Mouse (Mus musculus): ENCODE data around the gene 4930442H23Rik. TPM values are rescaled to one million over a fixed set of nuclear protein-coding genes. Genes with fewer than 3 reads are reported as not detected.
A peak's percentile ranks its signal among the peaks of the same experiment; 100 is the strongest.
"Not testable (repeated sequence)": the region's sequence is repeated elsewhere in the genome, so short reads cannot be mapped to it uniquely, and the experiment has no call there.

Gene 4930442H23Rik
- polyA plus RNA-seq, 1 experiment from 2014 or later = not detected

DNA sequence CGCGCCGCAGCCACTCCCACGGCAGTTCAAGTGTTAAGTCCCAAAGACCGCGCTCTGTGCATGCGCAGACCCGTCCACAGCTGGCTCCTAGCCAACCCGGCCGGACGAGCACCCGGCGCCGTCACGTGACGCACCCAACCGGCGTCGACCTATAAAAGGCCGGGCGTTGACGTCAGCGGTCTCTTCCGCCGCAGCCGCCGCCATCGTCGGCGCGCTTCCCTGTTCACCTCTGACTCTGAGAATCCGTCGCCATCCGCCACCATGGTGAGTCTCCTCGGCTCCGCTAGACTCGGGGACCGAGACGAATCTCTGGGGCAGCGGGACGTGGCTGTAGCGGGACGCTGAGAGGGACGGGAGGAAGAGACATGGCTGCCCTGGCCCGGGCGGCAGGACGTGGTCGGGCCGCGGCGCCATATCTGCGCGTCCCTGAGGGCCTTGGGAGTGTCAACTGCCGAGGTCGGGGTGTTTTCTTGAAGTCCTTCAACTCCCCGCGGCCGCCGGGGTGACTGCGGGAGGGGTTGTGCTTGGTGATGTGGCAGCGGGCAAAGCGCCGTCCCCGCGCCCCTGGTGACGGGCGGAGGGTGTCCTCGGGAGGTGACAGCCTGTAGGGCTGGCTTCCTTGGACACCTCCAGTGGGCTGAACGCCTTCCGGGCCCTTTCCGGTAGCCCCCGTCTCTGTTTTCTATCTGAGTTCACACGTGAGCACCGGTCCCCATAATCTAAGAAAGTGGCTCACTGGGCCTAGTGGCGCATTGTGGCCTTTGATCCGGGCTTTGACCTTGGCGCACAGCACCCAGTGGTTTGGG lies 7.0 kb downstream of the 4930442H23Rik start, which contains the start of gene Eef2:
Eef2 (plus strand) TSS at position 166 of the 806 bp plus-strand sequence.
- H3K27ac ChIP-seq = peak within 1 kb of the TSS; percentile 91
- peak within 1 kb of the TSS; percentile 97 for H3K9ac ChIP-seq
- peak; percentile 80 for ATAC-seq (replicated peaks; ENCODE audit: insufficient number of reproducible peaks, insufficient read depth, low FRiP score, low read depth)
- peaks cover 74% of the 10 kb centered on the region for H3K4me1 ChIP-seq (replicated peaks)
- H3K4me3 ChIP-seq = peak within 1 kb of the TSS; percentile 95
- H3K36me3 ChIP-seq = peaks cover 43% of the 10 kb centered on the region
- no peaks in the 10 kb centered on the region for H3K27me3 ChIP-seq
- peak within 1 kb of the TSS; percentile 84 for H3K4me2 ChIP-seq
- no peaks in the 10 kb centered on the region for H3K9me3 ChIP-seq (replicated peaks)
- under 1% methylated on average over 77 of the region's 77 CpGs for WGBS

DNA sequence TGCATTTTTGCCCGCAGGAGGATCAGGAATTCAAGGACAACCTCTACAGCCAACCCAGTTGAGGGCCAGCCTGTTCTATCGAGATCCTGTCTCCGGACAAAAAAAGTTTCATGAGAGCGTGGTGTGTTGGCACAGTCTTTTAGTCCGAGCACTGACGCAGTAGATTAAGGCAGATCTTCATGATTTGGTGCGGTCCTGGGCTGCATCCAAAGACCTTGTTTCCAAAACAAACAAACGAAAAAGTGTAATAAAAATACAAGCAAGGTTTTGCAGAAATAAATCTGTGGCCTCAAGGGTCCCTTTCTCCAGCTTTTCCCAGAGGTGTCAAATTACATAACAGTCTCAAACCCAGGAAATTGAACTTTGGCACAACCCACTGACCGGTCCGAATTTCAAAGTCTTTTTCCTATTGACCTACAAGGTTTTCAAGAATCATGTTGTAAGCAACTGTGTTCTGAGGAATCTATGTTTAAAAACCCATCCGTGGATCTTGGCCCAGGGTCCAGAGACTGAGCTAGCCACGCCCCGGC lies 7.6 kb downstream of the 4930442H23Rik start:
- H3K27me3 ChIP-seq = no peaks in the 10 kb centered on the region
- H3K27ac ChIP-seq = peak overlapping the region; percentile 91
- H3K36me3 ChIP-seq = peaks cover 36% of the 10 kb centered on the region
- H3K9me3 ChIP-seq (replicated peaks) = no peaks in the 10 kb centered on the region
- H3K4me2 ChIP-seq = peak overlapping the region; percentile 84
- peak overlapping the region; percentile 95 for H3K4me3 ChIP-seq
- H3K9ac ChIP-seq = peak overlapping the region; percentile 39; the same call in 1 of the 2 replicates
- WGBS = 4% methylated on average over 13 of the region's 13 CpGs
- ATAC-seq (replicated peaks; ENCODE audit: insufficient number of reproducible peaks, insufficient read depth, low FRiP score, low read depth) = peak; percentile 2; the same call in 1 of the 2 replicates
- peaks cover 67% of the 10 kb centered on the region for H3K4me1 ChIP-seq (replicated peaks)

DNA sequence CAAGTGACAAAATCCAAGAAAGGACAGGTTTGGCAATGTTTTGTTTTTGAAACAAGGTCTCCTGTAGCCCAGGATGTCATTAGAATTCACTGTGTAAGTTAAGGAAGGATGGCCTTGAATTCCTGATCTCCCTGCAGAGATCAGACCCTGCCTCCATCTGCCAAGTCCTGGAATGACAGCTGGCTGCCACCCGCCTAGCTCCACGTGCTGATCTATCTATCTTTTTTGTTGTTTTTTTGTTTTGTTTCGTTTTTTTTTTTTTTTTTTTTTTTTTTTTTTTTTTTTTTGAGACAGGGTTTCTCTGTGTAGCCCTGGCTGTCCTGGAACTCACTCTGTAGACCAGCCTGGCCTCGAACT lies 8.3 kb downstream of the 4930442H23Rik start:
- Histone ChIP-seq H3K4me2 (peak overlapping the region; percentile 63), H3K4me3 (peak overlapping the region; percentile 36), H3K36me3 (peaks cover 29% of the 10 kb centered on the region), H3K27ac (peak overlapping the region; percentile 91), H3K4me1 (replicated peaks) (peaks cover 62% of the 10 kb centered on the region)
- not testable (repeated sequence) for H3K9me3 ChIP-seq (replicated peaks); H3K9ac ChIP-seq; H3K27me3 ChIP-seq; ATAC-seq (replicated peaks; ENCODE audit: insufficient number of reproducible peaks, insufficient read depth, low FRiP score, low read depth)
- WGBS = 14% methylated on average over 4 of the region's 4 CpGs

DNA sequence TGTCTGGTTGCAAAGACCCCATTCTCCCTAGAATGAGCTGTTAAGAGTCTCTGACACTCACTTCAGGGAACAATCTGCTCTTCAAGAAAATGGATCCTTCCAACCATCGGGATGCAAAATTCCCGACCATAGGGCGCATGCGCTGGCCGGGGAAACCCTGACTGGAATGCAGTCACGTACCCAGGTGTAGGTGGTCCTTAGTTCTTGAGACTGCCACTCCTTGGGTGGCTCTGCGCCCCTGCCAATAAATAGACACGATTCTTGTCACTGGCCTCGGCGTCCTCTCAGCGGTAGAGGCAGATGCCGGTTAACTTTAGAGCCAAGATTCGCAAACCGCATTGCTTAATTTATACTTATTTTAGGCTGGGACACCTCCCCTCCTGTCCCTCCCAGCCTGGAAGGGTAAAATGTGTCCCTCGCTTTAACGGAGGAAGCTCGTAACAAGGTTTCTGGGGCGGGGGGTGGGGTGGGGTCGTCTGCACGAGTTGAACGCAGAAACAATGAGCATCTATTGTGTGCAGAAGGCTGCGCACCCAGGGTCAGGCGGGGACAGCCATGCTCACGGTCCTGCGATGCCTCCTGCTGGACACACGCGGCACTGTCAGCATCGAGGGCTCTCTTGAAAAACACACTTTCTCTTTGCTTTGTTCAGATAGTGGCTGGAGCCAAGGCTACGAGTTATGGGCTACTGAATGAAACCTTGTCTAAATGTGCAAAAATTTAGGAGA lies 8.9 kb downstream of the 4930442H23Rik start:
- H3K36me3 ChIP-seq = peaks cover 24% of the 10 kb centered on the region
- peak overlapping the region; percentile 36 for H3K4me3 ChIP-seq
- H3K27ac ChIP-seq = peak overlapping the region; percentile 91
- ATAC-seq (replicated peaks; ENCODE audit: insufficient number of reproducible peaks, insufficient read depth, low FRiP score, low read depth) = peak; percentile 29; the same call in 1 of the 2 replicates
- peak overlapping the region; percentile 63 for H3K4me2 ChIP-seq
- no peaks in the 10 kb centered on the region for H3K9me3 ChIP-seq (replicated peaks)
- 4% methylated on average over 29 of the region's 29 CpGs for WGBS
- peaks cover 57% of the 10 kb centered on the region for H3K4me1 ChIP-seq (replicated peaks)
- no peak overlapping the region for H3K9ac ChIP-seq
- no peaks in the 10 kb centered on the region for H3K27me3 ChIP-seq

DNA sequence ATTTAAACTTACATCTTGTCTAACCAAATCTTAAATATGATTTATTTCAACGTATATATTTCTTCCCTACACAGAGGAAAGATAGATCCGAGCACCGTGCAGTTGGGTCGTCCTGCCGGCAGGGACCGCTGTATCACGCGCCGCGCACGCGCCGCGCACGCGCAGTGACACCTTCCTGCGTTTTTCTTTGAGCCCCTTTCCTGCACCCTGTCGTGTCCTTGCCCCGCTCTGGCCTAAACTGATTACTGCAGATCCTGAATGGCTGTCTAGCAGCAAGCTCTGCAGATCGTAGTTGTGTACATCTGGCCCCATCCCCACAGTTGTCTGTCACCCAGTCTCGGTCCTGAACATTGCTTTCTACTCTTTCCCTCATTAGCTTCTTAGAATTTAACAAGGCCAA lies 10.5 kb downstream of the 4930442H23Rik start:
- 3% methylated on average over 21 of the region's 21 CpGs for WGBS
- ATAC-seq (replicated peaks; ENCODE audit: insufficient number of reproducible peaks, insufficient read depth, low FRiP score, low read depth) = peak; percentile 24; the same call in 1 of the 2 replicates

DNA sequence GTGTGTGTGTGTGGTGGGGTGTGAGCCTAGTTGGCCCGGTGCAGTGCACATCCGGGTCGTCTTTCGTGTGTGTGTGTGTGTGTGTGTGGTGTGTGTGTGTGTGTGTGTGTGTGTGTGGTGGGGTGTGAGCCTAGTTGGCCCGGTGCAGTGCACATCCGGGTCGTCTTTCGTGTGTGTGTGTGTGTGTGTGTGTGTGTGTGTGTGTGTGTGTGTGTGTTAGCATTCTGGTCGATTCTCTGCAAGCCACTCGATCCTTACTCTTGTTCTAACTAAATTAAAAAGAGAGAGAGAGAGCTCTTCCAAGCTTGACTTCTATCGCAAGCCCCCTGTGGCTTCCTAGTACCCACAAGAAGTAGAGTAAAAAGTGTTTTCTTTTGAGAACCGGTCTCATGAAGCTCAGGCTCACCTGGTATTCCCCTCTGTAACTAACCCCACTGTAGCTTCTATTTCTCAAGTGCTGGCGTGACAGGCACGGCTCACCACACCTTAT lies 14.2 kb downstream of the 4930442H23Rik start:
- not testable (repeated sequence) for H3K4me3 ChIP-seq; H3K36me3 ChIP-seq; H3K9ac ChIP-seq; H3K9me3 ChIP-seq (replicated peaks); ATAC-seq (replicated peaks; ENCODE audit: insufficient number of reproducible peaks, insufficient read depth, low FRiP score, low read depth); H3K27me3 ChIP-seq
- WGBS = 23% methylated on average over 13 of the region's 14 CpGs
- H3K4me2 ChIP-seq = peak overlapping the region; percentile 91; the same call in 1 of the 2 replicates
- peaks cover 43% of the 10 kb centered on the region for H3K4me1 ChIP-seq (replicated peaks)
- peak overlapping the region; percentile 47; the same call in 1 of the 2 replicates for H3K27ac ChIP-seq

More for the DNA sequence above, 10.5 kb downstream of the 4930442H23Rik start:
- H3K4me1 ChIP-seq (replicated peaks) = peaks cover 46% of the 10 kb centered on the region
- peak overlapping the region; percentile 90 for H3K27ac ChIP-seq
- peaks cover 7% of the 10 kb centered on the region for H3K36me3 ChIP-seq
- H3K4me3 ChIP-seq = peak overlapping the region; percentile 18; the same call in 1 of the 2 replicates
- H3K9me3 ChIP-seq (replicated peaks) = no peaks in the 10 kb centered on the region
- H3K27me3 ChIP-seq = no peaks in the 10 kb centered on the region
- peak overlapping the region; percentile 51 for H3K4me2 ChIP-seq
- H3K9ac ChIP-seq = peak overlapping the region; percentile 51

DNA sequence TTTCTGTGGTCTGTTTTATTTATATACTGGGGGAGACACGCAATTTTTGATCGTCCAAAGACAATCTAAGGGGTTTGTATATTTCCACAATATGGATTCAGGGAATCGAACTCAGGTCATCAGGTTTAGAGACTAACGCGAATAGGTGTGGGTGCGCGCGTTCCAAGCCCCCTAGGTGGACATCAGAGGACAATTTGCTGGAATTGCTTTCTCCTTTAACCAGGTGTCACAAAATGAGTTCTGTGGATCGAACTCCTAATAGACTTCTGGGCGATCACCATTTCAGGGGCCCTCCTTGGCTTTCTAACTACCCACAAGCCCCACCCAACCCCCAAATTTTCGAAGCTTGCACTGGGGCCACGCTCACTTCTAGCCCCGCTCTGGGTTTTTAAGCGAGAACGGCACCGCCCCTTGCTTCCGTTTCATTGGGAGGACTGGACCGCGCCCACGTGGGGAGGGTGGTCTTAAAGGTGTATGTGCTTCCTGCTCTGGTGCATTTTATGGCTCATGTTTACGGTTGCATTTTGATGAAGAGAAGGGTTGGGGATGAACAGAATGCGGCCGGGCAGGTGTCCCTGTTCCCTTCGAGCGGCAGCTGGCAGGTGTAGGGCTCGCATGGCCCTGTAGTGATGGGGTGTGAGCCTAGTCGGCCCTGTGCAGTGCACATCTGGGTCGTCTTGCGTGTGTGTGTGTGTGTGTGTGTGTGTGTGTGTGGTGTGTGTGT lies 15.0 kb downstream of the 4930442H23Rik start:
- Histone ChIP-seq H3K9me3 (replicated peaks) (no peaks in the 10 kb centered on the region), H3K4me3 (peak overlapping the region; percentile 84), H3K4me1 (replicated peaks) (peaks cover 35% of the 10 kb centered on the region), H3K27ac (peak overlapping the region; percentile 83), H3K27me3 (no peaks in the 10 kb centered on the region), H3K36me3 (no peaks in the 10 kb centered on the region; the same call in none of the 2 replicates), H3K4me2 (peak overlapping the region; percentile 91), H3K9ac (peak overlapping the region; percentile 69)
- WGBS = 1% methylated on average over 29 of the region's 29 CpGs
- ATAC-seq (replicated peaks; ENCODE audit: insufficient number of reproducible peaks, insufficient read depth, low FRiP score, low read depth) = peak; percentile 44; the same call in 1 of the 2 replicates

DNA sequence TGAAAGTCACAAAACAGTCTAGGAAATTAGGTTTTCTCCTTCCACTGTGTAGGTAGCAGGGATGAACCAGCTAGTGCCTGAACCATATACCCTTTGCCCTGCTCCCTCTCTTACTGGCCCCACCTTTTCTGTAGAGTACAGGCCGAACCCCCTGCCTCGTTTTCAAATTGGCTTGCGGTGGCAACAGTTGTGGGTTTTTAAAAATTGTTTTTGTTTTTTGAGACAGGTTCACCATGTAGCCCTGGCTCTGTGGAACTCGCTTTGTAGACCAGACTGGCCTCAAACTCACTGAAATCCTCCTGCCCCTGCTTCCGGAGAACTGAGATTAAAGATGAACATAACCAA lies 15.6 kb downstream of the 4930442H23Rik start:
- no peaks in the 10 kb centered on the region for H3K27me3 ChIP-seq
- H3K4me1 ChIP-seq (replicated peaks) = peaks cover 29% of the 10 kb centered on the region
- H3K4me2 ChIP-seq = peak overlapping the region; percentile 91
- peak overlapping the region; percentile 69 for H3K9ac ChIP-seq
- peak overlapping the region; percentile 83 for H3K27ac ChIP-seq
- ATAC-seq (replicated peaks; ENCODE audit: insufficient number of reproducible peaks, insufficient read depth, low FRiP score, low read depth) = peak; percentile 39
- H3K36me3 ChIP-seq = peaks cover 3% of the 10 kb centered on the region
- WGBS = 12% methylated on average over 5 of the region's 5 CpGs
- H3K9me3 ChIP-seq (replicated peaks) = no peaks in the 10 kb centered on the region
- H3K4me3 ChIP-seq = peak overlapping the region; percentile 84

DNA sequence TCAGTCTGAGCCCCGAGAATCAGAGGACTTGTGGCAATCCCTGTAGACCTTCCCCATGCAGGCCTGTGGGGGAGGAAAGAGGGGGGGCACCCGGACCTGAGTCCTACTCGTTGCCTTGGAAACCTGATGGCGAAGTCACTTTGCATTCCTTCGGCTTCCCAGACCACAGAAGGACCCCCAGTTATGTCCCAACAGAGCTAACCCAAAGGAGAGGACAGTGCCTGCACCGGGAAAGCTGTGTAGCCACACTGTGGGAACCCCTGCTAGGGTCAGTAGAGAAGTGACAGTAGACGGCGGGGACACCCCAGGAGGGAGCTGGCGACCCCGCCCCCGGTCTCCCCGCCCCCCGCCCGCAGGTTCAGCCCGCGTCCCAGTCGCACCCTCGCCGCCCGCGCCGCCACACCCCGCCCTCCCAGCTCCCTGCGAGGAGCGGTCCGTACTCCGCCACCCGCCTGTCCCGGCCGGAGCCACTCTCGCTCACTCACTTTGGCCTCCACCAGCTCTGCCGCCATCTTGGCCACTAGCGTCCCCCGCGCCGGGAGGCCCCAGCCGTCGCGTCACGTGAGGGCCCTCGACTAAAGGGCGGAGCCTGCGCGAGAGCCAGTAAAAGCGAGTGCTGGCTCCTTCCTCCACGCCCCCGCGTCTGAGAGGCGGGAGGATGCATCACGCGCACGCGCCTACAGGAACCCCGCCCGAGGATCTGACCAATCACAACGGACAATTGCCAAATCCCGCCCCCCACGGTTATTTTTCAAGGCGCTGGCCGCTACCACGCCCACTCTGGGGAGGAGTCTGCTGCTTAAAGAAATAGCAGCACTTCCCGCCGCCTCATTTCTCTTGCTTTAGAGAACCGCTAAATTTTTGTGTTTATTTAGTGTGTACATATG lies 16.2 kb downstream of the 4930442H23Rik start, which contains the start of gene Pias4:
Pias4 (minus strand) TSS at position 724 of the 887 bp plus-strand sequence.
- peaks cover 3% of the 10 kb centered on the region for H3K36me3 ChIP-seq
- peak within 1 kb of the TSS; percentile 91 for H3K4me2 ChIP-seq
- no peaks in the 10 kb centered on the region for H3K27me3 ChIP-seq
- peak within 1 kb of the TSS; percentile 94 for H3K9ac ChIP-seq
- under 1% methylated on average over 62 of the region's 64 CpGs for WGBS
- peak; percentile 92 for ATAC-seq (replicated peaks; ENCODE audit: insufficient number of reproducible peaks, insufficient read depth, low FRiP score, low read depth)
- peak within 1 kb of the TSS; percentile 83 for H3K27ac ChIP-seq
- no peaks in the 10 kb centered on the region for H3K9me3 ChIP-seq (replicated peaks)
- H3K4me1 ChIP-seq (replicated peaks) = peaks cover 25% of the 10 kb centered on the region
- peak within 1 kb of the TSS; percentile 84 for H3K4me3 ChIP-seq

DNA sequence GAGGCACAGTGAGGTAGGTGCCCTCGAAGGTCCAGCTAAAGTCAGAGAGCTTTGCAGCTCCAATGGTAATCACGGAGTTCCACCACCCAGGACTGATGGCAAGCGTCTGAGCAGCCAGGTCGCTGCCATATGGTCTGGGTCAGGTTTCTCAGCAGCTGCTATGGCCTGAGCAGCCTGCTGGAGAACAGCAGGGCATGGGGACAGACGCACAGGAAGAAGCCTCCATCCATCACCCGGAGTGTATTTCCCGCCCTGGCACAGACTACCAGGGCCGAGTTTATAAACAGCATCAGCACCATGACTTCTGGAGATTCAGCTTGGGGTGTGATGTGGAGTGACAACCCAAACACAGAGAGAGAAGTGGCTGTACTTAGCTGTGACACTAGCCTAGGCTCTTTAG lies 18.5 kb downstream of the 4930442H23Rik start:
- H3K27me3 ChIP-seq = no peaks in the 10 kb centered on the region
- no peak overlapping the region for H3K9ac ChIP-seq
- H3K4me1 ChIP-seq (replicated peaks) = peaks cover 30% of the 10 kb centered on the region
- no peak overlapping the region for H3K27ac ChIP-seq
- H3K4me3 ChIP-seq = no peak overlapping the region
- WGBS = 79% methylated on average over 8 of the region's 8 CpGs
- peaks cover 19% of the 10 kb centered on the region for H3K36me3 ChIP-seq
- no peak overlapping the region for H3K4me2 ChIP-seq
- ATAC-seq (replicated peaks; ENCODE audit: insufficient number of reproducible peaks, insufficient read depth, low FRiP score, low read depth) = no peak
- no peaks in the 10 kb centered on the region for H3K9me3 ChIP-seq (replicated peaks)

Data from heart, embryonic 15.5 days (tissue).